Mouse (Mus musculus) heart, adult 11 months (tissue): ENCODE measurements at regions not wholly inside any gene's neighbourhood (a gene's known extent, or its start where the extent isn't known, plus 50 kb on each side); places are given as distances from the start of the nearest gene placed in this dataset.
"Not testable (repeated sequence)": the region's sequence is repeated elsewhere in the genome, so short reads cannot be mapped to it uniquely, and the experiment has no call there.

Experiments
- DNase-seq: peaks from one replicate; pipeline ENCODE4 v3.0.0; 2022

- no peak for DNase-seq
These were observed 216.8 kb upstream of the Zpld1 start for GRCm38 (mm10) chr16:55514448-55515200.

GRCm38 (mm10) chr16:55504796-55505413 is 207.1 kb upstream of the Zpld1 start:
- DNase-seq, result peak; percentile 88

- DNase-seq, result no peak
These were observed 206.5 kb upstream of the Zpld1 start for GRCm38 (mm10) chr16:55504274-55504673.

GRCm38 (mm10) chr16:55503273-55503672 is 205.5 kb upstream of the Zpld1 start:
- no peak for DNase-seq

- DNase-seq, result not testable (repeated sequence)
These were observed 202.0 kb upstream of the Zpld1 start for GRCm38 (mm10) chr16:55499831-55500230.

- DNase-seq, result no peak
These were observed 197.3 kb upstream of the Zpld1 start for GRCm38 (mm10) chr16:55495051-55495450.

- no peak for DNase-seq
These were observed 196.4 kb upstream of the Zpld1 start for GRCm38 (mm10) chr16:55494162-55494561.

- DNase-seq, result no peak
These were observed 194.3 kb upstream of the Zpld1 start for GRCm38 (mm10) chr16:55492111-55492510.

- no peak for DNase-seq
These were observed 186.6 kb upstream of the Zpld1 start for GRCm38 (mm10) chr16:55484391-55484790.

- DNase-seq, result no peak
These were observed 183.0 kb upstream of the Zpld1 start for GRCm38 (mm10) chr16:55480745-55481144.

GRCm38 (mm10) chr16:55480304-55480703 is 182.5 kb upstream of the Zpld1 start:
- DNase-seq, result no peak

GRCm38 (mm10) chr16:55476544-55477208 is 178.9 kb upstream of the Zpld1 start:
- no peak for DNase-seq

GRCm38 (mm10) chr16:55474950-55475525 is 177.3 kb upstream of the Zpld1 start:
- no peak for DNase-seq

- no peak for DNase-seq
These were observed 173.6 kb upstream of the Zpld1 start for GRCm38 (mm10) chr16:55471396-55471795.

GRCm38 (mm10) chr16:55470721-55471120 is 172.9 kb upstream of the Zpld1 start:
- no peak for DNase-seq

- no peak for DNase-seq
These were observed 171.9 kb upstream of the Zpld1 start for GRCm38 (mm10) chr16:55469703-55470102.

- DNase-seq, result peak; percentile 91
These were observed 171.2 kb upstream of the Zpld1 start for GRCm38 (mm10) chr16:55468833-55469458.

- no peak for DNase-seq
These were observed 162.7 kb upstream of the Zpld1 start for GRCm38 (mm10) chr16:55460519-55460918.

GRCm38 (mm10) chr16:55447581-55447980 is 149.8 kb upstream of the Zpld1 start:
- DNase-seq, result no peak

- DNase-seq, result no peak
These were observed 145.2 kb upstream of the Zpld1 start for GRCm38 (mm10) chr16:55442821-55443581.

- no peak for DNase-seq
These were observed 137.6 kb upstream of the Zpld1 start for GRCm38 (mm10) chr16:55435139-55435968.
